Mouse (Mus musculus) ES-E14 (cell line): ENCODE results near the gene Mccc1. TPM values are rescaled to one million over a fixed set of nuclear protein-coding genes. Genes with fewer than 3 reads are reported as not detected.

Experiments used
- DNase-seq: peaks from one replicate; pipeline ENCODE4 v3.0.0-alpha.2; 2013; ENCODE audit warnings: low read depth, low spot score
- H3K27ac ChIP-seq: 2 replicates; pipeline ENCODE4 v1.5.1; 2012; ENCODE audit warnings: low read depth, mild to moderate bottlenecking, low read length, moderate library complexity, mixed read lengths; ENCODE audit not compliant: poor library complexity, insufficient read depth, severe bottlenecking
- H3K36me3 ChIP-seq: 2 replicates; pipeline ENCODE4 v1.6.1; 2012; ENCODE audit warnings: mild to moderate bottlenecking, low read length, moderate library complexity, mixed read lengths; ENCODE audit not compliant: control insufficient read depth, poor library complexity, insufficient read depth, severe bottlenecking
- H3K4me1 ChIP-seq, 2 experiments: fragments of 150-350 bp in 1 of 2; sonication (generic) in 1 of 2; 2 replicates each; pipeline ENCODE4 v1.6.1; 2012; ENCODE audit warnings: low read length in 2 of 2, mild to moderate bottlenecking in 1 of 2, mixed read lengths in 1 of 2; ENCODE audit not compliant: control insufficient read depth in 2 of 2, insufficient read depth in 2 of 2, poor library complexity in 1 of 2
- H3K4me3 ChIP-seq, 2 experiments: fragments of 150-350 bp in 1 of 2; sonication (generic) in 1 of 2; 2 replicates each; pipeline ENCODE4 v1.5.1; 2012; ENCODE audit warnings: low read length in 2 of 2, low read depth in 1 of 2, mild to moderate bottlenecking in 1 of 2, mixed read lengths in 1 of 2; ENCODE audit not compliant: insufficient read depth in 1 of 2, poor library complexity in 1 of 2, severe bottlenecking in 1 of 2
- H3K9ac ChIP-seq: 2 replicates; pipeline ENCODE4 v1.6.1; 2012; ENCODE audit warnings: low read depth, mild to moderate bottlenecking, low read length, mixed read lengths; ENCODE audit not compliant: poor library complexity, insufficient read depth, severe bottlenecking
- H3K9me3 ChIP-seq: fragments of 150-350 bp; sonication (generic); 2 replicates; pipeline ENCODE4 v1.6.1; 2012; ENCODE audit warnings: low read depth, mild to moderate bottlenecking, low read length; ENCODE audit not compliant: control insufficient read depth, insufficient read depth
- CHD2 ChIP-seq: IDR thresholded peaks from 2 replicates; pipeline ENCODE4 v1.6.1; 2014; ENCODE audit warnings: mild to moderate bottlenecking, low read depth, low read length, inconsistent platforms
- HCFC1 ChIP-seq: IDR thresholded peaks from 2 replicates; pipeline ENCODE4 v1.6.1; 2012; ENCODE audit warnings: low read length, inconsistent platforms, borderline replicate concordance; ENCODE audit not compliant: insufficient read depth
- MAFK ChIP-seq: IDR thresholded peaks from 2 replicates; pipeline ENCODE4 v1.6.1; 2014; ENCODE audit warnings: mild to moderate bottlenecking, low read depth, low read length, inconsistent platforms; ENCODE audit not compliant: insufficient read depth
- ZC3H11A ChIP-seq: IDR thresholded peaks from 2 replicates; pipeline ENCODE4 v1.6.1; 2012; ENCODE audit warnings: low read depth, mild to moderate bottlenecking, inconsistent platforms, low read length, borderline replicate concordance
- ZNF384 ChIP-seq: IDR thresholded peaks from 2 replicates; pipeline ENCODE4 v1.6.1; 2012; ENCODE audit warnings: low read depth, low read length, inconsistent platforms
- in situ Hi-C, 2 experiments: fragments of 600-800 bp; cut with MboI; formaldehyde crosslinking; loops; one replicate each; pipeline ENCODE4 v1.15.1; 2025; ENCODE audit warnings: low sequenced_read_pairs in 2 of 2, inconsistent platforms in 1 of 2; ENCODE audit not compliant: unreplicated experiment in 2 of 2
- total RNA-seq: library from RNA; depleted of rRNA; stranded (reverse); fragments of 300-350 nt; gene quantifications from 2 replicates; pipeline ENCODE4 v1.2.3, GENCODE M21; 2012

Mccc1 gene
- total RNA-seq, 1 experiment = 16.6 TPM

GRCm38 (mm10) chr3:35937345-35937744, 63.1 kb downstream of the Mccc1 start, which contains the start of gene Dcun1d1:
Gene Dcun1d1, minus strand, starts transcription at chr3:35937445.
- Histone ChIP-seq H3K36me3 (no peaks in the 10 kb centered on the region; the same call in 1 of the 2 replicates), H3K4me3 (no peak within 1 kb of the TSS), H3K9me3 (no peaks in the 10 kb centered on the region), H3K27ac (no peak within 1 kb of the TSS), H3K4me1 (peaks cover 4% of the 10 kb centered on the region in 2 experiments; a peak in 3 of 4 replicates), H3K9ac (no peak within 1 kb of the TSS)
- no peak for DNase-seq
- TF ChIP-seq ZNF384 (no peak), CHD2 (no peak), MAFK (no peak), ZC3H11A (no peak), HCFC1 (no peak)
- in situ Hi-C loops = no loop called here

GRCm38 (mm10) chr3:35933405-35933777, 67.1 kb downstream of the Mccc1 start:
- Histone ChIP-seq H3K4me1 (peaks cover 2 to 4% of the 10 kb centered on the region in 2 experiments; a peak in 1 of 4 replicates), H3K9me3 (no peaks in the 10 kb centered on the region), H3K4me3 (peak overlapping the region; percentile 71 to 91), H3K27ac (no peak overlapping the region), H3K36me3 (no peaks in the 10 kb centered on the region; the same call in 1 of the 2 replicates), H3K9ac (peak overlapping the region; percentile 93; the same call in 1 of the 2 replicates)
- in situ Hi-C loops = no loop called here
- peak; percentile 12 for DNase-seq
- TF ChIP-seq HCFC1 = no peak
- TF ChIP-seq CHD2 = no peak
- TF ChIP-seq MAFK = no peak
- TF ChIP-seq ZC3H11A = no peak
- no peak for TF ChIP-seq ZNF384

DNA sequence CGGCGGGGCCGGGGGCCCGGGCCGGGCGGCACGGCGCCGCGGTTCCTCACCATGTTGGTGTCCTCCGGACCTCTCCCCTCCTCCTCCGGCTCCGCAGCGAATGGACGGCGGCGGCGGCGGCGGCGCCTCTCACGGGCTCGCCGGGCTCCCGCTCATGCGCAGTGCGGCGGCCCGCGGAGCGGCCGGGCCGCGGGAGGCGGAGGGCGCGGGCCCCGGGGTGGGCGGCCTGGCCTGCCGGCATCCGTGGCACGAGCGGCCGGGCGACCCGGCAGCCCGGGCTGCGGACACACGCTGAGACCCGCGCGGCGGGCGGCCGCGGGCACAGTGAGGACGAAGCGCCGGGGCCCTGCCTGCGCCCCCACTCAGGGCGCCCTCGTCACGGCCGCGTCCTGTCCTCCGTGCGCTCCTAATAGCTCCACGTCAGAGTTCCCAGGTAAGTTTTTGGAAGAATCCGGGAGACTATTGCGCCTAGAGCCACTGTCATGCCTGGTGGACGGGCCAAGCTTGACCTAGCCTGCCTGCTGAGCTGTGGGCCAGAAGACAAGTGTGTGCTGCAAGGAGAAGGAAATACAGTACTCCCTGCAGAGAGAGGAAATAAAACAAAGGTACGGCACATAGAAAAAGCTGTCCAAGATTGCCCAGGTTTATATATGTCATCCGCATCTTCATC, 67.6 kb downstream of the Mccc1 start:
- no peak for TF ChIP-seq ZNF384
- TF ChIP-seq HCFC1 = 0 out of 2 replicates have a peak, but pooled peaks have one; percentile 61
- in situ Hi-C loops = no loop called here
- H3K4me3 ChIP-seq = peak overlapping the region; percentile 91 to 99

DNA sequence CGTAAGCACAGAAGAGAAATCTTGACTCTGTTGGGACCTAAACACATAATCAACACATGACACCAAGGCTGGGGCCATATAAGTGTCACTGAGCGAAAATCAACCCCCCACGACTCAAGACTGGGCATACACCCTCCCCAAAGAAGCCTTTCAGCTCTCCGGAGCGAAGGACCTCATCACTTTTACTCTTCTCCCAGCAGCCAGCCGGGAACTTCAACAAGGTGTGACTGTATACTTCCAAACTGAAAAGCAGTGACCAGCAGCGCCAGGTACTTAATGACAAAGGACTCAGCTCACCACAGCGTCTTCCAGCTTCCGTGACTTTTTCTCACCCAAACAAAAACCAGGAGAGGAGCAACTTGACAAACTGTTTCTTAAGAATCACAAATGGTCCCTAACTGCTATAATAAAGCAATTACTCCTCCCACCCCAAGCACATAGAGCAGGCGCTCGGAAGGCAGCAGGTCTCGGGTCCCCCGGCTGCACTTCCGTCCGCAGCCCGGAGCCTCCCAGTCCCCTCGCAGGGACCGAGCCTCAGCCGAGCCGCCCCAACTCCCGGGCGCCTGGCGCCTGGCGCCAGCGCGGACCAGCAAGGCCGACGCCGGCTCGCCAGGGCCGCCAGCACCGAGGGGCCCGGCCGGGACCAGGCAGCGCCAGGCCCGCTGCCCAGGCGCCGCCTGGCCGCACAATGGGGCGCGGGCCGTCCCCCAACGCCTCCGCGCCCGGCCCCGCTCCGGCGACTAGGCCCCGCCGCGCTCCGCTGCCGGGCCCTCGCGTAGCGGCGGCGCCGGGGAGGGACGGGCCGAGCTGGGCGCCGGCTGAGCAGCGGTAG, 68.4 kb downstream of the Mccc1 start:
- in situ Hi-C loops = no loop called here

More for the DNA sequence above, 67.6 kb downstream of the Mccc1 start:
- H3K9me3 ChIP-seq = no peaks in the 10 kb centered on the region
- H3K27ac ChIP-seq = peak overlapping the region; percentile 29; the same call in 1 of the 2 replicates
- peak; percentile 30 for DNase-seq
- H3K4me1 ChIP-seq = peaks cover 2 to 4% of the 10 kb centered on the region in 2 experiments; a peak in 1 of 4 replicates
- H3K9ac ChIP-seq = peak overlapping the region; percentile 93
- H3K36me3 ChIP-seq = no peaks in the 10 kb centered on the region; the same call in 1 of the 2 replicates

More for the DNA sequence above, 68.4 kb downstream of the Mccc1 start:
- peak overlapping the region; percentile 91 to 99 for H3K4me3 ChIP-seq
- H3K9me3 ChIP-seq = no peaks in the 10 kb centered on the region
- H3K27ac ChIP-seq = 0 out of 2 replicates have a peak overlapping the region, but pooled peaks have one; percentile 29
- TF ChIP-seq MAFK = no peak
- TF ChIP-seq ZC3H11A = no peak
- no peak for TF ChIP-seq HCFC1
- no peak for TF ChIP-seq CHD2
- TF ChIP-seq ZNF384 = no peak
- peaks cover 2 to 4% of the 10 kb centered on the region in 2 experiments; a peak in 1 of 4 replicates for H3K4me1 ChIP-seq
- H3K36me3 ChIP-seq = no peaks in the 10 kb centered on the region; the same call in 1 of the 2 replicates
- H3K9ac ChIP-seq = peak overlapping the region; percentile 93
- peak; percentile 40 for DNase-seq
